Comparison of ENCODE assay signal across 7 mouse cellular contexts in genomic region chr3:37203984-37204428, GRCm38 (mm10). TPM values are rescaled to one million over a fixed set of nuclear protein-coding genes. Genes with fewer than 3 reads are reported as not detected.
A peak's percentile ranks its signal among the peaks of the same experiment; 100 is the strongest.
DNase-seq lines count a peak whose midpoint lies in the region; ATAC-seq lines count a peak whose summit lies in the region.

No protein-coding gene starts in this region.

- no peaks in the 10 kb centered on the region for H3K27me3 ChIP-seq in intestine, embryonic 16.5 days (replicated peaks; ENCODE audit: control insufficient read depth, insufficient read depth, low read length)
- H3K27me3 ChIP-seq in midbrain, embryonic 11.5 days (ENCODE audit: control insufficient read depth, insufficient read depth, low read length) = no peaks in the 10 kb centered on the region

- no peaks in the 10 kb centered on the region for H3K36me3 ChIP-seq in intestine, embryonic 16.5 days (ENCODE audit: control insufficient read depth, insufficient read depth, low read length)
- no peaks in the 10 kb centered on the region for H3K36me3 ChIP-seq in midbrain, embryonic 11.5 days (ENCODE audit: control insufficient read depth, insufficient read depth, low read length)

- peak; percentile 45 for DNase-seq in adrenal gland, adult 8-10 months
- DNase-seq in embryo, embryonic 9.5 days (ENCODE audit: extremely low spot score) = peak; percentile 90
- DNase-seq in gastrocnemius, postnatal 4 days (ENCODE audit: low spot score in 2 of 2) = peak; percentile 64 to 79
- DNase-seq in left cerebral cortex, postnatal 36 days (ENCODE audit: low spot score in 2 of 2) = peak; percentile 65 to 72
- peak; percentile 100 for DNase-seq in midbrain, embryonic 11.5 days (ENCODE audit: low spot score, missing footprints)
- DNase-seq in skeletal muscle tissue, adult 2 months (ENCODE audit: low read depth, low spot score) = peak; percentile 79

- peak overlapping the region; percentile 63 for H3K4me3 ChIP-seq in intestine, embryonic 16.5 days (ENCODE audit: low read length)
- H3K4me3 ChIP-seq in midbrain, embryonic 11.5 days (ENCODE audit: low read depth, low read length) = peak overlapping the region; percentile 38

- H3K9me3 ChIP-seq in intestine, embryonic 16.5 days (ENCODE audit: control insufficient read depth, low read length) = no peaks in the 10 kb centered on the region
- no peaks in the 10 kb centered on the region for H3K9me3 ChIP-seq in midbrain, embryonic 11.5 days (ENCODE audit: control insufficient read depth, low read length)

- peak overlapping the region; percentile 81 for H3K9ac ChIP-seq in intestine, embryonic 16.5 days (ENCODE audit: low read depth, low read length)
- peak overlapping the region; percentile 46 for H3K9ac ChIP-seq in midbrain, embryonic 11.5 days (ENCODE audit: low read length)

- no peak overlapping the region for H3K27ac ChIP-seq in intestine, embryonic 16.5 days (ENCODE audit: low read length)
- H3K27ac ChIP-seq in midbrain, embryonic 11.5 days (ENCODE audit: low read depth, low read length) = no peak overlapping the region

- under 1% methylated on average over 11 of the region's 11 CpGs for WGBS in intestine, embryonic 16.5 days
- WGBS in midbrain, embryonic 11.5 days = 3% methylated on average over 11 of the region's 11 CpGs

- peak; percentile 80 for ATAC-seq in intestine, embryonic 16.5 days
- ATAC-seq in midbrain, embryonic 11.5 days (ENCODE audit: low FRiP score) = peak; percentile 71

- intact Hi-C loops in left cerebral cortex, postnatal 36 days (cut with DNase I) = loop anchor here (2.0 to 5.0 kb wide), 2 partner anchors 131 to 567 kb away; no protein-coding TSS in a partner anchor

- H3K4me1 ChIP-seq in intestine, embryonic 16.5 days (ENCODE audit: control insufficient read depth, insufficient read depth, low read length) = no peaks in the 10 kb centered on the region; the same call in 1 of the 2 replicates
- no peaks in the 10 kb centered on the region for H3K4me1 ChIP-seq in midbrain, embryonic 11.5 days (ENCODE audit: control insufficient read depth, insufficient read depth, low read length)

- peak overlapping the region; percentile 92 for H3K4me2 ChIP-seq in intestine, embryonic 16.5 days (ENCODE audit: low read depth, low read length)
- peak overlapping the region; percentile 61 for H3K4me2 ChIP-seq in midbrain, embryonic 11.5 days

RNA-seq across cellular contexts. Expression of gene Il21, which starts 28.4 kb away (rescaled TPM):
- under 1 TPM in 1 of 4 experiments, not detected in 3; 0.22 TPM for total RNA-seq in adrenal gland, adult 8-10 months (2022)
- total RNA-seq in gastrocnemius, postnatal 4 days (2021) = not detected
- not detected in 2 replicates for polyA plus RNA-seq in intestine, embryonic 16.5 days (2015; fragmentation: Nextera tagmentation; extraction: Ambion mirVana)
- not detected for total RNA-seq in left cerebral cortex, postnatal 36 days (2021)
- not detected in 2 replicates for polyA plus RNA-seq in midbrain, embryonic 11.5 days (2014; fragmentation: Nextera tagmentation; extraction: Ambion mirVana)

Comparison
In these comparisons a context has a peak if more than half of its experiments do, and no peak if none do; other contexts are left out.
1. DNase-seq: peak in every context shown above with its lines; median percentile 100 in midbrain, embryonic 11.5 days; 90 in embryo, embryonic 9.5 days; 79 in skeletal muscle tissue, adult 2 months; 72 in gastrocnemius, postnatal 4 days; 68 in left cerebral cortex, postnatal 36 days; 45 in adrenal gland, adult 8-10 months.